Mouse (Mus musculus): ENCODE data around the gene Ppp1r10. TPM values are rescaled to one million over a fixed set of nuclear protein-coding genes. Genes with fewer than 3 reads are reported as not detected.

Gene Ppp1r10
- polyA plus RNA-seq, 1 experiment from 2014 or later: 35.4 TPM

GRCm38 (mm10) chr17:35954665-35955064, 38.4 kb downstream of the Ppp1r10 start:
- H3K9ac ChIP-seq (ENCODE audit: low read depth, low read length): no peak overlapping the region
- no peaks in the 10 kb centered on the region for H3K9me3 ChIP-seq (ENCODE audit: control insufficient read depth, low read length)
- no peak overlapping the region for H3K4me2 ChIP-seq
- WGBS: 75% methylated on average over 8 of the region's 8 CpGs
- DNase-seq (ENCODE audit: low spot score) (no peak), ATAC-seq (replicated peaks; ENCODE audit: low FRiP score) (no peak)
- no peak overlapping the region for H3K4me3 ChIP-seq (ENCODE audit: low read depth, low read length)
- peaks cover 32% of the 10 kb centered on the region for H3K36me3 ChIP-seq (ENCODE audit: control insufficient read depth, insufficient read depth, low read length)
- no peaks in the 10 kb centered on the region for H3K27me3 ChIP-seq (replicated peaks; ENCODE audit: control insufficient read depth, insufficient read depth, low read length)
- no peaks in the 10 kb centered on the region for H3K4me1 ChIP-seq (replicated peaks; ENCODE audit: control insufficient read depth, insufficient read depth, low read length)
- no peak overlapping the region for H3K27ac ChIP-seq (ENCODE audit: low read depth, low read length)

DNA sequence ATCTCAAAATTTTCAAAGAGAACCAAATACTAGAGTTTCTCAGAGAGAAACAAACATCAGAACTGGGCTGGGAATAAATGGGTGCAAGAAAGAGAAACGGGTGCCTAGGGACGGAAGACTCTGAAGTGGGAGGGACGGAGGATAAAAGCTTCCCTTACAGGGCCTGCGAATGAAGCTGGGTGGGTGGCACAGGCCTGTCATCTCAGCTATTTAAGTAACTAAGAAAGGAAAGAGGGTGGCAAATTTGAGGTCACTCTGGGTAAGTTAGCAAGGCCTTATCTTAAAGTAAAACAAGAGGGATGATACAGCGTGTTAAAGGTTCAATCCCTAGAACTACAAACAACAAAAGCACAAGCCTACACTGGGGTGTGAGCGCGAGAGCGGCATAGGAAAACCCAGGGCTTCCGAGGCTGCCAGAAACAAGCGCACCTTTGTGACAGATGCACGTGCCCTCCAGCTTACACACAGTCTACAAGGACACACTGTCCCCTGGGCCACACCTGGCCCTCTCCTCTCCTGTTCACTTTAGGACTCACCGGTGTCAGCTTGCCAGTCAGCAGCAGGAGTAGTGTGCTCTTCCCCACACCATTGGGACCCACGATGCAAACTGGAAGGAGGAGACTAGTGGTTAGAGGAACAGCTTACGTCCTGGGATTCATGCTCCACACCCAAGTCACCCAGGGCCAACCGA, 42.4 kb downstream of the Ppp1r10 start:
- no peak overlapping the region for H3K27ac ChIP-seq (ENCODE audit: low read depth, low read length)
- H3K4me1 ChIP-seq (replicated peaks; ENCODE audit: control insufficient read depth, insufficient read depth, low read length): no peaks in the 10 kb centered on the region
- H3K9me3 ChIP-seq (ENCODE audit: control insufficient read depth, low read length): no peaks in the 10 kb centered on the region
- peaks cover 71% of the 10 kb centered on the region for H3K36me3 ChIP-seq (ENCODE audit: control insufficient read depth, insufficient read depth, low read length)
- no peaks in the 10 kb centered on the region for H3K27me3 ChIP-seq (replicated peaks; ENCODE audit: control insufficient read depth, insufficient read depth, low read length)
- H3K9ac ChIP-seq (ENCODE audit: low read depth, low read length): no peak overlapping the region; the same call in 1 of the 2 replicates
- DNase-seq (ENCODE audit: low spot score) (no peak), ATAC-seq (replicated peaks; ENCODE audit: low FRiP score) (no peak)
- no peak overlapping the region for H3K4me3 ChIP-seq (ENCODE audit: low read depth, low read length)
- WGBS: 94% methylated on average over 15 of the region's 15 CpGs
- H3K4me2 ChIP-seq: no peak overlapping the region

DNA sequence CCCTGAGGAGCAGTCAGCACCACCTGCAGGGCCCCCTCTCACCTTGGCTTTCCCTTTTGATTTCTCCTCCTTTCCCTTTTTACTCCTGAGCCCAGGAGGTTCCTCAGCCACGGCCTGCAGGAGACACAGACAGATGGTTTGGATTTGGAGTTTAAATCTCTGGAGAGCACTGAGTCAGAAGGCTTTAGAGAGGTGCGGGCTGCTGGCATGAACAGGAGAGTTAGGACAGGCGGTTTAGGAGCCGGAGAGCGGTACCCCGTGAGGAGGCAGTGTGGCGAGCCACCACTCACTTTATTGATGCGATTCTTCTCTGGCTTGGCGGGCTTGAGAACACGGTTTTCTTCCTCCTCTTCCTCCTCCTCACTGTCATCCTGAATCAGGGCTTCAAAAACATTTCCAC, 47.0 kb downstream of the Ppp1r10 start:
- peaks cover 57% of the 10 kb centered on the region for H3K36me3 ChIP-seq (ENCODE audit: control insufficient read depth, insufficient read depth, low read length)
- no peak for ATAC-seq (replicated peaks; ENCODE audit: low FRiP score)
- H3K9ac ChIP-seq (ENCODE audit: low read depth, low read length): no peak overlapping the region
- H3K27me3 ChIP-seq (replicated peaks; ENCODE audit: control insufficient read depth, insufficient read depth, low read length): no peaks in the 10 kb centered on the region
- no peaks in the 10 kb centered on the region for H3K9me3 ChIP-seq (ENCODE audit: control insufficient read depth, low read length)
- WGBS: 86% methylated on average over 10 of the region's 10 CpGs
- no peak for DNase-seq (ENCODE audit: low spot score)
- no peak overlapping the region for H3K4me2 ChIP-seq
- no peak overlapping the region for H3K4me3 ChIP-seq (ENCODE audit: low read depth, low read length)
- no peak overlapping the region for H3K27ac ChIP-seq (ENCODE audit: low read depth, low read length)
- peaks cover 5% of the 10 kb centered on the region; the same call in 1 of the 2 replicates for H3K4me1 ChIP-seq (replicated peaks; ENCODE audit: control insufficient read depth, insufficient read depth, low read length)

GRCm38 (mm10) chr17:35967621-35968020, 51.4 kb downstream of the Ppp1r10 start:
- DNase-seq (ENCODE audit: low spot score): no peak
- H3K9me3 ChIP-seq (ENCODE audit: control insufficient read depth, low read length): no peaks in the 10 kb centered on the region
- WGBS: 96% methylated on average over 2 of the region's 2 CpGs
- peaks cover 14% of the 10 kb centered on the region for H3K4me1 ChIP-seq (replicated peaks; ENCODE audit: control insufficient read depth, insufficient read depth, low read length)
- H3K27ac ChIP-seq (ENCODE audit: low read depth, low read length): no peak overlapping the region
- H3K27me3 ChIP-seq (replicated peaks; ENCODE audit: control insufficient read depth, insufficient read depth, low read length): no peaks in the 10 kb centered on the region
- H3K4me3 ChIP-seq (ENCODE audit: low read depth, low read length): 0 out of 2 replicates have a peak overlapping the region, but pooled peaks have one; percentile 6
- peak overlapping the region; percentile 19; the same call in 1 of the 2 replicates for H3K4me2 ChIP-seq
- no peak overlapping the region; the same call in 1 of the 2 replicates for H3K9ac ChIP-seq (ENCODE audit: low read depth, low read length)
- peaks cover 15% of the 10 kb centered on the region for H3K36me3 ChIP-seq (ENCODE audit: control insufficient read depth, insufficient read depth, low read length)
- no peak for ATAC-seq (replicated peaks; ENCODE audit: low FRiP score)

DNA sequence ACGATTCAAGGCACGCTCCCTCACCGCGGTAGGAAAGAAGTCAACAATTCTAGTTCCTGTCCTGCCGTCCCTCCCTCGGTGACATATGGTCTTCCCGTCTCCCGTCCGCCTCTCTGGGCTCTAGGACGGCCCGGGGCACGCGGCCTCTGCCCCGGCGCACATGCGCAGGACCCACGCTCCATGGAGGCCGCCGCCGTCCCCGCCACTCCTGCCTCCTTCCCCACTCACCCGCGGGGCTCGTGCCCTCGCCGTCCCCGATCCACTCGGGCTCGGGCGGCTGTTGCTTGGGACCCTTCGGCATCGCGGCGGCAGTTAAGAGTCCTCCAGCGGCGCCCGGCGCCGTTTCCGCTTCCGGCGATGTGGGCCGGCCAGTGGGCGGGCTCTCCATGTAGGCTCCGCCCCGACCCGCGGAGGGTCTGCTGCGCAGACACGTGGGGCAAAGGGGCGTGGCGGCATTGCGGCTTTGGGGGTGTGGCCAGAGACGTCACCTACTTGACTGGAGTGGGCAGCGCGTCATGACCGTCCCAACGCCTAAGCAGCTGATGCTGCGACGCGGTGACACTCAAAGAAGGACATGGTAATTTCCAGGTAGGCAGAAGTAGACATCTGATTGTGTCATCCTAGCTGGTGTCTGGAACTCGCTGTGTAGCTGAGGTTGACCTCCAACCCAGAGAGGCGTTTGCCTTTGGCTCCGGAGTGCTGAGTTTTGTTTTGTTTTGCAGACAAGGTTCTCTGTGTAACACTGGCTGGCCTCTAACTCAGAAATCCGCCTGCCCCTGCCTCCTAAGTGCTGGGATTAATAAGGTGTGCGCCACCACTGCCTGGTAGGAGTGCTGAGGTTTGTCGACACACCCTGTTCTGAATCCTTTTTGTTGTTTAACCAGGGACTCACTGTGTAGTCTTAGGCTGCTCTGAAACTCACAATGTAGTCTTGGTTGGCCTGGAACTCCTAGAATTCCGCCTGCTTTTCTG, 53.5 kb downstream of the Ppp1r10 start, which contains the start of gene Abcf1:
Abcf1 (minus strand) TSS at position 344 of the 972 bp plus-strand sequence.
- whole genome bisulfite sequencing: under 1% methylated on average over 68 of the region's 68 CpGs

DNA sequence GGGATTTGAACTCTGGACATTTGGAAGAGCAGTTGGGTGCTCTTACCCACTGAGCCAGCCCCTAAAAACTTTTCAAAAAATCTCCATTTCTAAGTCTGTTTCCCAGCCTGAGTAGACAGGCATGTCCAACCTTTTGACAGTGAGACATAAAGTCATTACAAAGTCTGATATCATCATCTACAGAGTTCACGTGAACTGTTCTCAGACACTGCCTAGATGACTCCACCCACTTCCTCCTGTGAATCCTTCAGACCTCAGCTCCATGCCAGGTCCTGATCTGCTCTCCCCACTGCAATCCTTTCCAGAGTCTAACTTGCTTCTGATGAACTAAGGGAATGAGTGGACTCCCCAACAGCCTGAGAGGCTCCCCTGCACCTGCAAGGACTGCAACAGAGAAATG, 55.9 kb downstream of the Ppp1r10 start:
- peaks cover 12% of the 10 kb centered on the region; the same call in 1 of the 2 replicates for H3K36me3 ChIP-seq (ENCODE audit: control insufficient read depth, insufficient read depth, low read length)
- no peak for ATAC-seq (replicated peaks; ENCODE audit: low FRiP score)
- H3K4me3 ChIP-seq (ENCODE audit: low read depth, low read length): no peak overlapping the region
- no peak overlapping the region for H3K27ac ChIP-seq (ENCODE audit: low read depth, low read length)
- no peak overlapping the region for H3K9ac ChIP-seq (ENCODE audit: low read depth, low read length)
- no peaks in the 10 kb centered on the region for H3K27me3 ChIP-seq (replicated peaks; ENCODE audit: control insufficient read depth, insufficient read depth, low read length)
- peaks cover 14% of the 10 kb centered on the region for H3K4me1 ChIP-seq (replicated peaks; ENCODE audit: control insufficient read depth, insufficient read depth, low read length)
- no peak overlapping the region for H3K4me2 ChIP-seq
- 38% methylated on average over 1 of the region's 1 CpGs for WGBS
- H3K9me3 ChIP-seq (ENCODE audit: control insufficient read depth, low read length): no peaks in the 10 kb centered on the region
- no peak for DNase-seq (ENCODE audit: low spot score)

More for the DNA sequence above, 53.5 kb downstream of the Ppp1r10 start, which contains the start of gene Abcf1:
- peak within 1 kb of the TSS; percentile 82 for H3K9ac ChIP-seq (ENCODE audit: low read depth, low read length)
- peak within 1 kb of the TSS; percentile 59 for H3K27ac ChIP-seq (ENCODE audit: low read depth, low read length)
- H3K9me3 ChIP-seq (ENCODE audit: control insufficient read depth, low read length): no peaks in the 10 kb centered on the region
- H3K4me3 ChIP-seq (ENCODE audit: low read depth, low read length): peak within 1 kb of the TSS; percentile 83
- ATAC-seq (replicated peaks; ENCODE audit: low FRiP score) (peak; percentile 95), DNase-seq (ENCODE audit: low spot score) (peak; percentile 98)
- peak within 1 kb of the TSS; percentile 92 for H3K4me2 ChIP-seq
- H3K27me3 ChIP-seq (replicated peaks; ENCODE audit: control insufficient read depth, insufficient read depth, low read length): no peaks in the 10 kb centered on the region
- peaks cover 14% of the 10 kb centered on the region for H3K4me1 ChIP-seq (replicated peaks; ENCODE audit: control insufficient read depth, insufficient read depth, low read length)
- H3K36me3 ChIP-seq (ENCODE audit: control insufficient read depth, insufficient read depth, low read length): peaks cover 9% of the 10 kb centered on the region; the same call in 1 of the 2 replicates

GRCm38 (mm10) chr17:35978811-35979400, 62.7 kb downstream of the Ppp1r10 start:
- peaks cover 21% of the 10 kb centered on the region; the same call in 1 of the 2 replicates for H3K36me3 ChIP-seq (ENCODE audit: control insufficient read depth, insufficient read depth, low read length)
- peak overlapping the region; percentile 93 for H3K4me2 ChIP-seq
- no peaks in the 10 kb centered on the region for H3K27me3 ChIP-seq (replicated peaks; ENCODE audit: control insufficient read depth, insufficient read depth, low read length)
- under 1% methylated on average over 41 of the region's 41 CpGs for WGBS
- H3K4me3 ChIP-seq (ENCODE audit: low read depth, low read length): peak overlapping the region; percentile 77
- peak; percentile 59 for ATAC-seq (replicated peaks; ENCODE audit: low FRiP score)
- H3K27ac ChIP-seq (ENCODE audit: low read depth, low read length): peak overlapping the region; percentile 88
- peak overlapping the region; percentile 76 for H3K9ac ChIP-seq (ENCODE audit: low read depth, low read length)
- H3K9me3 ChIP-seq (ENCODE audit: control insufficient read depth, low read length): no peaks in the 10 kb centered on the region
- no peak for DNase-seq (ENCODE audit: low spot score)
- H3K4me1 ChIP-seq (replicated peaks; ENCODE audit: control insufficient read depth, insufficient read depth, low read length): peaks cover 11% of the 10 kb centered on the region

All from liver, embryonic 11.5 days (tissue).